Mouse (Mus musculus) forebrain, embryonic 10.5 days (tissue): Measurements from ENCODE around the gene Gm49510. TPM values are rescaled to one million over a fixed set of nuclear protein-coding genes. Genes with fewer than 3 reads are reported as not detected.
"Not testable (repeated sequence)": the region's sequence is repeated elsewhere in the genome, so short reads cannot be mapped to it uniquely, and the experiment has no call there.

Source experiments
- DNase-seq: peaks from one replicate; pipeline ENCODE4 v3.0.0-alpha.2; 2017; ENCODE audit warnings: low spot score; ENCODE audit errors: extremely low spot score
- H3K27ac ChIP-seq: fragments of 300-500 bp; sonication (generic); 2 replicates; pipeline ENCODE4 v1.5.1; 2016; ENCODE audit warnings: mild to moderate bottlenecking
- H3K27me3 ChIP-seq: fragments of 300-500 bp; sonication (generic); 2 replicates; pipeline ENCODE4 v1.6.1; 2016; ENCODE audit warnings: mild to moderate bottlenecking; ENCODE audit not compliant: poor library complexity, severe bottlenecking
- H3K36me3 ChIP-seq: fragments of 300-500 bp; sonication (generic); replicated peaks from 2 replicates; pipeline ENCODE4 v1.6.1; 2016; ENCODE audit warnings: mild to moderate bottlenecking, moderate library complexity
- H3K4me1 ChIP-seq: fragments of 300-500 bp; sonication (generic); 2 replicates; pipeline ENCODE4 v1.6.1; 2016
- H3K4me3 ChIP-seq: fragments of 300-500 bp; sonication (generic); 2 replicates; pipeline ENCODE4 v1.5.1; 2016; ENCODE audit warnings: mild to moderate bottlenecking, moderate library complexity
- H3K9me3 ChIP-seq: fragments of 300-500 bp; sonication (generic); 2 replicates; pipeline ENCODE4 v1.6.1; 2016; ENCODE audit warnings: mild to moderate bottlenecking, moderate library complexity
- WGBS: fragments of 180-500 bp; shearing (Covaris S2); methylation state at CpG from one replicate; pipeline ENCODE4 v1.1.7; 2016; 5-methylcytosine and 5-hydroxymethylcytosine counted together
- polyA plus RNA-seq: library from polyadenylated mRNA; unstranded; fragments of >200 nt; fragmentation: Nextera tagmentation; extraction: Ambion mirVana; gene quantifications from 2 replicates; pipeline ENCODE4 v1.2.1, GENCODE M21; 2016

Gm49510 gene
- polyA plus RNA-seq, 1 experiment from 2014 or later: 0.35 TPM

GRCm38 (mm10) chr15:78869775-78870174, 29.7 kb upstream of the Gm49510 start:
- H3K4me1 ChIP-seq: peaks cover 36% of the 10 kb centered on the region
- DNase-seq: peak; percentile 36
- WGBS: 21% methylated on average over 6 of the region's 6 CpGs
- no peaks in the 10 kb centered on the region for H3K36me3 ChIP-seq
- no peaks in the 10 kb centered on the region for H3K27me3 ChIP-seq
- 0 out of 2 replicates have a peak overlapping the region, but pooled peaks have one; percentile 53 for H3K27ac ChIP-seq
- H3K4me3 ChIP-seq: no peak overlapping the region
- H3K9me3 ChIP-seq: no peaks in the 10 kb centered on the region

GRCm38 (mm10) chr15:78872021-78872608, 27.4 kb upstream of the Gm49510 start:
- Histone ChIP-seq H3K36me3 (no peaks in the 10 kb centered on the region), H3K4me3 (no peak overlapping the region), H3K27me3 (no peaks in the 10 kb centered on the region), H3K27ac (peak overlapping the region; percentile 30; the same call in 1 of the 2 replicates), H3K4me1 (peaks cover 58% of the 10 kb centered on the region), H3K9me3 (no peaks in the 10 kb centered on the region)
- no peak for DNase-seq
- WGBS: 68% methylated on average over 5 of the region's 5 CpGs

- WGBS: 64% methylated on average over 13 of the region's 13 CpGs
- Histone ChIP-seq H3K27me3 (no peaks in the 10 kb centered on the region), H3K4me3 (no peak overlapping the region), H3K27ac (peak overlapping the region; percentile 66), H3K4me1 (peaks cover 52% of the 10 kb centered on the region), H3K9me3 (no peaks in the 10 kb centered on the region), H3K36me3 (no peaks in the 10 kb centered on the region)
- no peak for DNase-seq
Observed at GRCm38 (mm10) chr15:78873803-78874435, 25.5 kb upstream of the Gm49510 start.

GRCm38 (mm10) chr15:78874989-78875388, 24.5 kb upstream of the Gm49510 start:
- peak overlapping the region; percentile 99 for H3K27ac ChIP-seq

GRCm38 (mm10) chr15:78875537-78875936, 23.9 kb upstream of the Gm49510 start:
- no peak for DNase-seq
- Histone ChIP-seq H3K27ac (peak overlapping the region; percentile 99), H3K36me3 (peaks cover 13% of the 10 kb centered on the region), H3K9me3 (no peaks in the 10 kb centered on the region), H3K4me3 (peak overlapping the region; percentile 77), H3K4me1 (peaks cover 58% of the 10 kb centered on the region), H3K27me3 (no peaks in the 10 kb centered on the region)
- WGBS: 85% methylated on average over 5 of the region's 5 CpGs

More at GRCm38 (mm10) chr15:78874989-78875388, 24.5 kb upstream of the Gm49510 start:
- 78% methylated on average over 8 of the region's 8 CpGs for WGBS
- Histone ChIP-seq H3K4me3 (no peak overlapping the region), H3K27me3 (no peaks in the 10 kb centered on the region), H3K9me3 (no peaks in the 10 kb centered on the region), H3K36me3 (peaks cover 8% of the 10 kb centered on the region; the same call in 1 of the 2 replicates), H3K4me1 (peaks cover 58% of the 10 kb centered on the region)
- no peak for DNase-seq

GRCm38 (mm10) chr15:78876258-78876696, 23.2 kb upstream of the Gm49510 start:
- WGBS: 4% methylated on average over 17 of the region's 17 CpGs
- Histone ChIP-seq H3K4me3 (peak overlapping the region; percentile 77), H3K9me3 (no peaks in the 10 kb centered on the region), H3K4me1 (peaks cover 58% of the 10 kb centered on the region), H3K27ac (peak overlapping the region; percentile 99), H3K27me3 (no peaks in the 10 kb centered on the region), H3K36me3 (peaks cover 21% of the 10 kb centered on the region)
- peak; percentile 87 for DNase-seq

GRCm38 (mm10) chr15:78876991-78877809, 22.3 kb upstream of the Gm49510 start, which contains the start of gene Gga1:
TSS of gene Gga1 (plus strand) at chr15:78877190.
- peak; percentile 98 for DNase-seq
- H3K27ac ChIP-seq: peak within 1 kb of the TSS; percentile 99
- H3K9me3 ChIP-seq: no peaks in the 10 kb centered on the region
- peaks cover 30% of the 10 kb centered on the region for H3K36me3 ChIP-seq
- H3K4me1 ChIP-seq: peaks cover 55% of the 10 kb centered on the region
- WGBS: under 1% methylated on average over 82 of the region's 95 CpGs
- peak within 1 kb of the TSS; percentile 77 for H3K4me3 ChIP-seq
- no peaks in the 10 kb centered on the region for H3K27me3 ChIP-seq

GRCm38 (mm10) chr15:78877810-78878390, 21.6 kb upstream of the Gm49510 start:
- under 1% methylated on average over 17 of the region's 17 CpGs for WGBS
- DNase-seq: no peak
- Histone ChIP-seq H3K4me3 (peak overlapping the region; percentile 77), H3K27me3 (no peaks in the 10 kb centered on the region), H3K36me3 (peaks cover 37% of the 10 kb centered on the region), H3K27ac (peak overlapping the region; percentile 99), H3K9me3 (no peaks in the 10 kb centered on the region), H3K4me1 (peaks cover 51% of the 10 kb centered on the region)

GRCm38 (mm10) chr15:78878792-78879516, 20.5 kb upstream of the Gm49510 start:
- Histone ChIP-seq H3K36me3 (peaks cover 48% of the 10 kb centered on the region), H3K4me1 (peaks cover 47% of the 10 kb centered on the region), H3K4me3 (peak overlapping the region; percentile 5; the same call in 1 of the 2 replicates)
- not testable (repeated sequence) for H3K9me3 ChIP-seq, DNase-seq, H3K27ac ChIP-seq, H3K27me3 ChIP-seq
- WGBS: 64% methylated on average over 7 of the region's 7 CpGs

- H3K4me1 ChIP-seq: peaks cover 35% of the 10 kb centered on the region
- no peaks in the 10 kb centered on the region for H3K27me3 ChIP-seq
- no peak overlapping the region; the same call in 1 of the 2 replicates for H3K27ac ChIP-seq
- no peak overlapping the region for H3K4me3 ChIP-seq
- peaks cover 61% of the 10 kb centered on the region for H3K36me3 ChIP-seq
- 96% methylated on average over 8 of the region's 8 CpGs for WGBS
- H3K9me3 ChIP-seq: no peaks in the 10 kb centered on the region
- no peak for DNase-seq
Observed at GRCm38 (mm10) chr15:78880432-78880831, 19.0 kb upstream of the Gm49510 start.

GRCm38 (mm10) chr15:78881828-78882227, 17.6 kb upstream of the Gm49510 start:
- Histone ChIP-seq H3K27me3 (no peaks in the 10 kb centered on the region), H3K9me3 (no peaks in the 10 kb centered on the region), H3K4me3 (no peak overlapping the region), H3K4me1 (peaks cover 21% of the 10 kb centered on the region), H3K27ac (no peak overlapping the region), H3K36me3 (peaks cover 75% of the 10 kb centered on the region)
- 90% methylated on average over 3 of the region's 3 CpGs for WGBS
- no peak for DNase-seq

GRCm38 (mm10) chr15:78889401-78889853, 10.0 kb upstream of the Gm49510 start:
- no peaks in the 10 kb centered on the region for H3K9me3 ChIP-seq
- peak overlapping the region; percentile 74 for H3K27ac ChIP-seq
- no peaks in the 10 kb centered on the region for H3K27me3 ChIP-seq
- H3K36me3 ChIP-seq: peaks cover 97% of the 10 kb centered on the region
- H3K4me1 ChIP-seq: peaks cover 49% of the 10 kb centered on the region
- peak overlapping the region; percentile 9; the same call in 1 of the 2 replicates for H3K4me3 ChIP-seq
- peak; percentile 30 for DNase-seq
- WGBS: 26% methylated on average over 13 of the region's 13 CpGs
